Mouse (Mus musculus) kidney, adult 9 months (tissue): ENCODE data around the gene Eif2ak1.

Experiments
- DNase-seq: peaks from one replicate; pipeline ENCODE4 v3.0.0; 2022

Eif2ak1 gene

DNA sequence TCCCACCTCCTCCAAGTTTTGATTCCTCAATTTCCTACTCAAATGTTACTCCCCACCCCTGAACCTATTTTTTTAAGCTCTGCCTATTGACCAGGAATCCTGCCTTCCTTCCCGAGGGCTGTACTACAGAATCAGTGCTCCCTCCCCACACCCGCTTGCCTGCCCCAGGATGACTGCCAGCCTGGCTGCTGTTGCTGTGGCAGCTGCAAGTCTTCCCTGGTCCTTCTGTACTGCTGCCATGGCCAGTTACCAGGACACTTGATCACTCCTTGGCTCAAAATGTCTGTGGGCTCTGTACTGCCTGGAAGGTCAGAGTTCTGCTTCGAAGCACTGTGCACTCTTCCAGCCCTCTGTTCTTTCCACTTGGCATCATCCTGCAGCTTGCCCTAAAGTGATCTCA is 84.5 kb downstream of the Eif2ak1 start:
- DNase-seq: no peak

DNA sequence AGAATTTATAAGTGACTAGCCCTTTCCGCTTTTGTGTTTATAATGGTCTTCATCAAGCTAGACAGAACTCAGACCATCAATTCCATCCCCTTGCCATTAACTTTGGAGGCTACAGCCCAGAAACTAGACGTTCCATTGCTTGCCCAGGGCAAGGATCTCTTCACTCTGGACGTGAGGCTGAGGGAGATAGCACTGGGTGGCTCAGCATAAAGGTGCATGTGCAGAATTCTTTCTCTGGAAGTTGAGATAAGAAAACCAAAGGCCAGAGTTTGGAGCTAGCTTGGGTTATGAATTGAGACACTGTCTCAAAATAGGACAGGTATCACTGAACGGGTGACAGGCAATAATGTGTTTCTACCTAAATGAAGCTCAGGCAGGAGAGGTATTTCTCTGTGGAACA is 86.2 kb downstream of the Eif2ak1 start:
- no peak for DNase-seq

DNA sequence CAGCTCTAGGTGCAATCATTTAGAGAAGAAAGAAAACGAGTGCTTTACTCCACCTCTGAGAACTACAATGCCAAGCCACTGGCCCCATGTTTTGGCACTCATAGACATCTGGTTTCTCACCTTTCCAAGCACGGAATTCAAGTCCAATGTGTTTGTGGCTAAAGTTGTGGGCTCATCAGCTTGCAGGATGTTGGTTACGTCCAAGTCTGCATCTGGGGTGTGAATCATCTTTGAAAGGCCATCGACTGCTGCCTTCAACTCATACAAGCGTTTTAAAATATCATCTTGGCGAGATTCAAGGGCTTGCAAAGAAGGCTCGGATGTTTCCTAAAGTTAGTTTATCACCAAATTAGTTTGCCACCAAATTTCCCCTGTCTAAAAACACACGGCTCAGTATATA is 88.8 kb downstream of the Eif2ak1 start:
- no peak for DNase-seq

DNA sequence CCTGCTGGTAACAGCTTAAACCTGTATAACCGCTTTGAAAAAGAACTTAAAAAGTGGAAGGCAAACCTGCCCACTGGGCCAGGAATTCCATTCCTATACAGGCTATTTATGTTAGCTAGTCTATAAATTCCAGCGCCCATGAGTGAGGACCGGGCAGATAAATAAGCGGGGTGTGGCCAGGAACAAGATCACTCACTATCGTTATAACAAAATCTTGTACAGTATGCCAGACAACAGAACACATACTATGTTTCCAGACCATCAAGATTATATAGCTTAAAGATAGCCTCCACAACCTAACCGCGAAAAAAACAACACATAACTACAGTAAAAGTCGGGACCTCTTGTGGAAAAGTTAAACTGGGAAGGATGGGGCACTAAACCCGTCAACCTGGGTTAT is 91.3 kb downstream of the Eif2ak1 start:
- no peak for DNase-seq

DNA sequence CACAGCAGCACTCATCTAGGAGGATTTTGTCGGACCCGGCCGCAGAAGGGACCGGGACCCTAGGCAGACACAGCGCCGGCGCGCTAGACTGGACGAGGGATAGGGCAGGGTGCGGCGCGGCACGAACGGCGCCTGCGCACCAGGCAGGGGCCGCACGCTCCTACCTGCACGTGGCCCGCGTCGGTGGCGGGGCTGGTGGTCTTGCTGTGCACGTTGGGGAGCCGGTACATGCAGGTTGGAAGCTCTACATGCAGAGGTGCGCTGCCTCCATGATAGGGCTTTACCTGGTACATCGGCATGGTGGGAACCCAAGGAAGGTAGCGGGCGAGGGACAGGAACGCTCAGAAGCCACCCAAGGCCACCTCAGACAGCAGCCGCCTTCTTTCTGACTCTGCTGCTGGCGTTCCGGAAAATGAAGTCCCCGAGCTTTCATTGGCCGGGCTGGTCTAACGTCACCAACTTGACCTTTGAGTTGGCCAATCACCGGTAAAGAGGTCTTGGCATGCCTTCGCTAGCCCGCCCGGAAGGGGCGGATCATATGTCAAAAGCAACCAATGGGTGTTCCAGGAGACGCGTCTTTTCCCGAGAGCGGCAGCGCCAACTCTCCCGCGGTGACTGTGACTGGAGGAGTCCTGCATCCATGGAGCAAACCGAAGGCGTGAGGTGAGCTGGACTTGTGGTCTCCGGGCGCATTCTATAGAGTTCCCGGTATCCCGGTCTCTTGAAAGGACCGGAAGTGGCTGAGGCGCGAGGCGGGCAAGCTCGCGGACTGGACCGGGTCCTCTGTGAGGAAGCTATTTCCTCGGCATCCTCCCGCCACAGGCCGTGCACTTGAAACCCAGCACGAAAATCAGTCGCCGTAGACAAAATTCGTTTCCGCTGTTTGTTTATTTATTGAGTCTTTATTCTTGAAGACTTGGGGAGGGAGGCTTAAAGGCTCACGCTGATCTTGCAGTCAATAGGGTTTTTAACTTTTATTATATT is 92.1 kb downstream of the Eif2ak1 start, which contains the start of the genes Aimp2 and Pms2:
Gene Aimp2, minus strand, starts transcription at position 431 of the 984 bp plus-strand sequence.
Gene Pms2, plus strand, starts transcription at position 548 of the 984 bp plus-strand sequence.
- peak; percentile 99 for DNase-seq

DNA sequence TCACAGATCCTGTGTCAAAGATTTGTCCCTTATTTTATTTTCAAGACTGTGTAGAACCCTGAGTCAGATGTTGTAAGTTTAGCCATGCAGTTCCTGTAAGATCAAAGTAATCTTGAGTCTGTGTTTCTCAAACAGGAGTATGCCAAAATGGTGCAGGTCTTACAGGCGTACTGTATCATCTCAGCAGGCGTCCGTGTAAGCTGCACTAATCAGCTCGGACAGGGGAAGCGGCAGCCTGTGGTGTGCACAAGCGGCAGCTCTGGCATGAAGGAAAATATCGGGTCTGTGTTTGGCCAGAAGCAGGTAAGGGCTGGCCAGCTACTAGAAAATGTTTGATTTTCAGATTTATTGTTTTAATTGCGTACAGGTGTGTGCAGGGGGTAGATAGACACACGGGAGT is 98.6 kb downstream of the Eif2ak1 start:
- no peak for DNase-seq

DNA sequence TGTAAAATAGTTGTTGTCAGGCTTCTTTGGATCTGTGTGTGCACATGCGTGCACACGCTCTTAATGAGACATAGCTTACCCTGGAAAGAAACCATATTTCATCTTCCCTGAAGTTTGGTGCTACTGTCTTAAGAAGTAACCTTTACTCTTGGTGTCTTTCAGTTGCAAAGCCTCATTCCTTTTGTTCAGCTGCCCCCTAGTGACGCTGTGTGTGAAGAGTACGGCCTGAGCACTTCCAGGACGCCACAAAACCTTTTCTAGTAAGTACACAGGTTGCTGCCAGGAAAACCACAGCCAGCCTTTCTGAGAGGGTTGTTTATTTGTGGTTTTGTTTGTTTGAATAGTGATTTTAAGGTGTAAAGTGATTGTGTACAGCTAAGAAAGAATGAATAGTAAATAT is 99.8 kb downstream of the Eif2ak1 start:
- peak; percentile 80 for DNase-seq

DNA sequence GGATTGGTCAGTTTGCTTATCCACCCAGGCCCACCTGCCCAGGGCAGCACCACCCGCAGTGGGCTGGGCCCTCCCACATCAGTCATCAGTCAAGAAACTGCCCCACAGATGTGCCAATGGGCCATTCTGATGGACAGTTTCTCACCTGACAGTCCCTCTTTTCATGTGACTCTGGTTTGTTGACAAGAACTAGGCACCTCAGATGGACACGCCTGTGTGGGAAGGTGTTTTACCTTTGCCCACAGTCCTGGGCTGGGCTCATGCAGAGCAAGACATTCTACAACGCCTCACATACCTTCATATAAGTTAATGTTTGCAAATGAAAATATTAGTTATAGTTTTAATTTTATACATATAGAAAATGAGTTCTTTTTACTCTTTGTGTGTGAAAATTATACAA is 100.5 kb downstream of the Eif2ak1 start:
- DNase-seq: no peak

DNA sequence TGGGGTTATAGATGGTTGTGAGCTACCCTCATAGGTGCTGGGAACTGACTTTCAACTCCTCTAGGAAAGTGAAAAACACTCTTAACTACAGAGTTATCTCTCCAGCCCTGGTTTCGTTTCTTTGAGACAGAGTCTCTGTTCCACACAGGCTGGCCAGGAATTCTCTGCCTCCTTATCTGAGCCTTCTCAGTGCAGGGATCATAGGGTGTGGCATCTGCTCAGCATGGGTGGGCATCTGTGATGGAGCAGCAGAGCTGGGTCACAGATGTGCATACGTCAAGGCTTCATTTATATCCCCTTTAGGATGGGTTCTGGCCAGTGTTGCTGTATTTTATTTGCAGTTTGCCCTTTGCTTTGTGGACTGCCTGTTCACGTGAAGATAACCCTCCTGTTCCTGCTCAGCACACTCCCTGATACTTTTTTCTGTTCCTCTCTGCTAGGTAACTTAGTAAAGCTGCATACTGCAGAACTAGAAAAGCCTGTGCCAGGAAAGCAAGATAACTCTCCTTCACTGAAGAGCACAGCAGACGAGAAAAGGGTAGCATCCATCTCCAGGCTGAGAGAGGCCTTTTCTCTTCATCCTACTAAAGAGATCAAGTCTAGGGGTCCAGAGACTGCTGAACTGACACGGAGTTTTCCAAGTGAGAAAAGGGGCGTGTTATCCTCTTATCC is 107.3 kb downstream of the Eif2ak1 start:
- no peak for DNase-seq

DNA sequence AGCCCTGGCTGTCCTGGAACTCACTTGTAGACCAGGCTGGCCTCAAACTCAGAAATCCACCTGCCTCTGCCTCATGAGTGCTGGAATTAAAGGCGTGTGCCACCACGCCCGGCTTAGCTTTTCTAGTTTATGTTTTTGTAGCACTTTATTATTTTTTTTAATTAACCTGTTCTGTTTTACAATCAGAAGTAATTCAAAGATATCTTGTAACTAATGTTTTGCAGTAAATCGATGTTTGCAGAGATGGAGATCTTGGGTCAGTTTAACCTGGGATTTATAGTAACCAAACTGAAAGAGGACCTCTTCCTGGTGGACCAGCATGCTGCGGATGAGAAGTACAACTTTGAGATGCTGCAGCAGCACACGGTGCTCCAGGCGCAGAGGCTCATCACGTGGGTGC is 110.3 kb downstream of the Eif2ak1 start, which contains the start of gene Gm42421:
Gene Gm42421, plus strand, starts transcription at position 301 of the 400 bp plus-strand sequence.
- no peak for DNase-seq

DNA sequence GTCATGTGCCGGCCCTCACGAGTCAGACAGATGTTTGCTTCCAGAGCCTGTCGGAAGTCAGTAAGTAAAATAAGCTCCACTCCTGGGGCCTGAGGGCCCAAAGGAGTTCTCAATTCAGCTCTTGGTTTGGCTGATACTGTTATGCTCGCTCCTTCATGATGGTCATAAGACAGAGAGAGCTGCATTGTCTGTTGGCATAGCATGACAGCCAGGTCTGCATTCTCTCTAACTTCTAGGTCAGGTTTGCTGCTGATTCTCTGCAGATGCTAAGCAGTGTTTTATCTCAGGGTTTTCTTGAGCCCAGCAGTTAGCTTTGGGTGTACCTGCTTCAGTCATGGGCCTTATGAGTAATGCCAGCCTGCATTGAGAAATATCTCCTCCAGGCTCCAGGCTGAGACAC is 111.7 kb downstream of the Eif2ak1 start:
- DNase-seq: no peak

DNA sequence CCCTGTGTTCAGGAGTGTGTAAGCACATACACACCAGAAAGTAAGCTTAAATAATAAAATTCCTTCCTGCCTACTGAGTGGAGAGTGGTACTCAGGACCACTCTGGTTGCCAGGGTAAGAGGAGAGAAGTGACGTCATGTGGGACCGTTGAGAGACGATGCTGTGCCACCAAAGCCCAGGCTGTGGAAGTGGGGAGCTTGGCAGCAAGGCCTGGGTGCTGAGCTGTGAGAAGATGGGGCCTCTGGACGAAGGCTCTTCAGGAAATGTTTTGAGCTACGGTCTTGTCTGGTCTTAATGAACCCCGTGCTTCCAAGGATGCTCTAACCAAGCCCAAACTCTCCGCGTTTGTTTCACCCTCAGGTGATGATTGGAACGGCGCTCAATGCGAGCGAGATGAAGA is 113.1 kb downstream of the Eif2ak1 start:
- DNase-seq: no peak

DNA sequence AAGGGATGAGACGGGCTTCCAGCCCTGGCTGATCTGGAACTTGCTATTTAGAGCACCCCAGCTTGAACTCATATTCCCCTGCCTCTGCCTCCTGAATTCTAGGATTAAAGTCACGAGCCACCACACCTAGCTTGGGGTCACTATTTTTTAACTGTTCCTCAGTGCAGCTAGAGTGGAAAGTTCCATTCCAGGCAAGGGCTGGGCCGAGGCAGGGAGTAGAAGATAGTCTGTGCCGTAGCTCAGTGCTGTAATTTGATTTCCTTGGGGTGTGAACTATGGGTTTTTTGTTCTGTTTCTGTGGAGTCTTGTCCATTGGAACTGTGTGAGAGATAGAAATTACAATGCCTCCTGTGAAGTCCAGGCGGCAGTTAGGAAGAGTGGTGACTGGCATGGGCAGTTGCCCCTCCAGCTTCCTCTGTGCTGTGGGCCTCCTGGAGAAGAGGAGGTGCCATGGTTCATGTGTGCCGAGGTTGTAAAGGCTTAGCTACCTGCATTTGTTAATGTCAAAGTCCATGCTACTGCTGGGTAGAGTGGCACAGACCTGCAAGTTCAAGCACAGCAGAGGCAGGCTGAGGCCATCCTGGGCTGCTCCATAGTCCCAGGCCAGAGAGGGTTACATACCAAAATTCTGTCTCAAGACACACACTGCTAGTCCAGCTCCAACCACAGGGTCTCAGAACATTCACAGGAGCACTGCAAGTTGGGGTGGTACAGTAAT is 114.4 kb downstream of the Eif2ak1 start:
- no peak for DNase-seq

DNA sequence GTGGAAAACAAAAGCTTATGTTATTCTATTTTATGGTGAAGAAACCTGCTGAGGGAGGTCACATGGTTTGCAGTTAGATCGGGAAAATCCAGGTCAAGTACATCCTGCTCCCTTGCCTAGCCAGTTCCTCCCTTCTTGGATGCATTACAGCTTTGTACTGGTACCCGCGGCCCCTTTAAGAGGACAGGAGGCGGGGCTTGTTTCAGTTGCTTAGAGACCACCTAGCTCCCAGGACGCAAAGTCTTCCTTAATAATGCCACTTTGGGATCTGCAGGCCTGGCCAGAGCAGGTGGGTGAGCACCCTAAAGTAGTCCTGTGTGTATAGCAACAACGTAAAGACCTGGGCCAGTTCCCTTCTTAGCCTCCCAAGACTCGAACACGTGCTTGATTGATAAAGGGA is 115.2 kb downstream of the Eif2ak1 start, which contains the start of gene Rsph10b:
Gene Rsph10b, plus strand, starts transcription at position 205 of the 400 bp plus-strand sequence.
- no peak for DNase-seq

DNA sequence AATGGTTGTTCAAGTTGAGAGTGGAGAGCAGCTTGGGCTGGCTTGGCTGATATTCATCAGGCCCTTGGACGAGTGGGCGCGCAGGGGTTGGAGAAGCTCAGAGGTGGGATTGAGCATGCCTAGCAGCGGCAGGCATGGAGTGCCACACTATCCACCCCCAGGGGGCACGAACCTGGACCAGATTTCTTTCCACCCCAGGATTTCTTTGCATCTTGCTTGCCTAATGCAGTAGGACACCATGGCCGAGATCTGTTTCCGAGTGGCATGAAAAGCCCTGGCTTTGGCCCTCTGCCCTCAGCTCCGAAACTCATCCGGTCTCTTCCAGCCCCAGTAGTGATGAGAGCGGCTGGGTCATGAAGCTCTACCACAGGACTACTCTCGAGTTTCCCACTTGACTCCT is 115.8 kb downstream of the Eif2ak1 start:
- DNase-seq: no peak

DNA sequence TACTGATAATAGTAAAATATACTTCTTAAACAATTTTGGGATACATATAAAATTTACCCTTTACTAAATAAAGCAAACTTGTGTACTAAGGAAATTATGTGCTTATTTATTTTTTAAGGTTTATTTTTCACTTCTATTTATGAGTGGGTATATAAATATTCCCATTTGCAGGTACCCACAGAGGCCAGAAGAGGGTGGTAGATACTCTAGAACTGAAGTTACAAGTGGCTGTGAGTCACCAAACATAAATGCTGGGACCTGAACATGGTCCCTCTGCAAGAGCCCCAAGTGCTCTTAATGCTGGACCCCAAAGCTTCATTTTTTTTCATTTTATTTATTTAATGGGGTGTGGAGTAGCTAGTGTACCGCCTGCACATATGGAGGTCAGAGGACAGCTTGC is 116.3 kb downstream of the Eif2ak1 start:
- DNase-seq: no peak

DNA sequence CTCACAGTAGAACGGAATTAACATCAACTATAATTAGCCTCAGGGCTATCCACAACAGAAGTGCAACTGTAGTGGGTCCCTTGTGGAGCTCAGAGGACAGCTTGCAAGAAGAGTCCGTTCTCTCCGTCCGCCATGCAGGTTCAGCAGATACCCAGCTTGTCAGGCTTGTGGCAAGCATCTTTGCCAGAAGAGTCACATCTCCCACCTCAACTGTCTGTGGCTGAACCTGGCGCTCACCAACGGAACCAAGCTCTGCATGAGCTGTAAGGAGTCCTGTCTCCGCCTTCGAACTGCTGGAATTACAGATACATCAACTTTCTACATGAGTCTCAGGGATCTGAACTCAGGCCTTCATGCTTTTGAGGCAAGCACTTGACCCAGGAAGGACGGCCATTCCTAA is 118.6 kb downstream of the Eif2ak1 start:
- DNase-seq: no peak

DNA sequence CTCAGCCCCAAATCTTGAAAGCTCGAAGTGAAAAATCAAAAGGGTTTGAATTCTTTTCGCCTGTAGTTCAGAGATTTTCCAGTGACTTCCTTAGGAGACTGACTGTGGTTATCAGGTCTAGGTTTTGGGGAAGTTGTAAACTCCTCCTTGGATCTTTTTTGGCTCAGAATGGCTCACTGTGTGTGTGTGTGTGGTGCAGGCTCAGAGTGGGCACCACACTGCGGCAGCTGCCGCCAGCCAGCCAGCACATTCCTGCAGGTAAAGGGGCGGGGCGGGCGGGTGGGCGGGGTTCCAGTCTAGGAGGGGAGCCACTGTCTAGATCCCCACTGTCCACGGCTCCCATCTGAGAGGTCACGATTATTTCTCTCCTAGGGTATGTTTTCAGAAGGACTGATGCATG is 124.0 kb downstream of the Eif2ak1 start:
- DNase-seq: no peak

DNA sequence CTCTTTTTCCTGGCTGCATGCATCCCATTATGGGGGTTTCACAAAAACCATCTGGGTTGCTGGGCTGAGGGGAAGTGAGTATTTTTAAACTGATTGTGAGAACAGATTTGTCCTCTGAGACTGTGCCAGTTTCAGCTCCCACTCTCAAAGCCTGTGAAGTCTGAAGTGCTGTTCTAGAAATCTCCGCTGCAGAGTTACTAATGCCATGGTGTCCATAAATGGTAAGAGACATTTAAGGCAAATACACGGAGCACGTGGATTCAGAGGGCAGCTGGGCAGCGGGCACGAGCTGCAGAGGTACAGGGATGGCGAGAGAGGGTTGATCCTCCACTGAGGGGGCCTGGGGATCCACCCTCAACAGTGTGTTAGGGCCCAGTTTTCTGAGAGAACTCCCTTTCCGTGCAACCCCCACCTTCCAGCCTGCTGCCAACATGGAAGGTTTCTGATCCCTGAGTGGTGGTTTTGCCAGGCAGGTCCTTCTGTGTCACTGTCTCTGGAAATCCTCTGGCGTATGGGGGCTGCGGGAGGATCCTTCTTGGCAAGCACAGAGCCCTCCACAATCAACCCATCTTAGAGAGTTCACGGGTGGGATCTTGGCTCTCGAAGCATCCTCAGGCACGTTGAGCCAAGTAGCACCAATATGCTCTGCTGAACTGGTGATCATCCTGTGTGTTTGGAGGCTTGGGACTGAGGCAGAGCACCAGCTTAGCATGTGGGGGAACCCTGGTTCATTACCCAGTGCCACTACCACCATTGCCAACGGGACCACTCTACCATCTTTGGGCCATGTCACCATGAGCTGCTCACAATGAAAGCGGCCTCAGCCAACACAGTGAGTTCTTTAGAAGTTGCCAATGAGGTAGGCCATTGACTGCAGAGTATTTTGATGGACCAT is 125.9 kb downstream of the Eif2ak1 start:
- DNase-seq: no peak

DNA sequence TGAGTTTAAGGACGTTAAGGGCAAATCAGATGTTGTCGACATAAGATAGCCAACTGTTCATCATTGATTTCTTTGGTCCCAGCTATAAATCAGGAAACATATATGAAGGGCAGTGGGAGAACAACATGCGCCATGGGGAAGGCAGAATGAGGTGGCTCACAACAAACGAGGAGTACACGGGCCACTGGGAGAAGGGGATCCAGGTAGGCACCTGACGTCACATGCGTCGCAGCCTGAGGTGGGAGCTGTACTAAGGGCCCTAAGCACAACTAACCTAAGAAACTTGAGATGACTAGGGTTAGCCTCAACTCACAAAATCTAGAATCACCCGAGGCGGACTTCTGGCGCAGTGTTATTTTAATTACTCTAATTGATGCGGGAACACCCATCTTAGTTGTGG is 130.8 kb downstream of the Eif2ak1 start:
- DNase-seq: no peak

DNA sequence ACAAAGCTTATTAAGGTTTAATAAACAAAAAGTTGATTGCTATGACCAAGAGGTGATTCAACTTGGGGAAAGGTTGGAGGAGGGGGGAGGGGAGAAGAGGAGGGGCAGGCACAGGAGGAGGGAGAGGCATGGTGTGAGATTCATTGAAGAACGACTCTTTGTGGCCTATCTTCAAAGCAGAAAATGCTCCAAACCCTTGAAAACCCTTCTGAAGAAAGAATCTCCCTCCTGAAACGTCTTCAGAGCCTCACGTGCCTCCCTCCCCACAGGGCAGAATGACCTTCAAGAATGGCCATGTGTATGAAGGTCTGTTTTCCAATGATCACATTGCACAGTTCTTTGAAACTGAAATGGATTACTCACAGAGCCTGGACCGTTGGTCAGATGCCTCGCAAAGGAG is 132.4 kb downstream of the Eif2ak1 start:
- no peak for DNase-seq
